Mouse (Mus musculus) E14TG2a.4 (cell line): ENCODE data around the gene Gm49510.

ENCODE experiments used
- CTCF ChIP-seq: conservative IDR thresholded peaks from 2 replicates; pipeline ENCODE4 v1.5.1; 2014; ENCODE audit warnings: low read length
- NANOG ChIP-seq: IDR thresholded peaks from 2 replicates; pipeline ENCODE4 v1.6.1; 2014; ENCODE audit warnings: borderline replicate concordance, low read length, mixed read lengths
- POU5F1 ChIP-seq: IDR thresholded peaks from 2 replicates; pipeline ENCODE4 v1.6.1; 2014; ENCODE audit warnings: low read length, borderline replicate concordance

- no peak for TF ChIP-seq CTCF
- TF ChIP-seq NANOG, result no peak
- TF ChIP-seq POU5F1, result no peak
These were observed 38.5 kb downstream of the Gm49510 start for GRCm38 (mm10) chr15:78937963-78938362.
